Mouse (Mus musculus) small intestine, adult 2 months (tissue): ENCODE data around the gene Rpf2. TPM values are rescaled to one million over a fixed set of nuclear protein-coding genes. Genes with fewer than 3 reads are reported as not detected.

ENCODE experiments used
- H3K27ac ChIP-seq: fragments of 200-500 bp; 2 replicates; pipeline ENCODE4 v1.5.1; 2012; ENCODE audit warnings: low read depth, low read length, control low read depth, inconsistent platforms; ENCODE audit not compliant: insufficient read depth
- H3K27me3 ChIP-seq: fragments of 200-500 bp; 2 replicates; pipeline ENCODE4 v1.6.1; 2012; ENCODE audit warnings: mild to moderate bottlenecking, moderate library complexity, low read length, inconsistent platforms; ENCODE audit not compliant: control insufficient read depth, insufficient read depth
- H3K36me3 ChIP-seq: fragments of 200-500 bp; 2 replicates; pipeline ENCODE4 v1.6.1; 2012; ENCODE audit warnings: mild to moderate bottlenecking, low read length, control low read depth, inconsistent platforms; ENCODE audit not compliant: control insufficient read depth, insufficient read depth
- H3K4me1 ChIP-seq: fragments of 200-500 bp; 2 replicates; pipeline ENCODE4 v1.6.1; 2012; ENCODE audit warnings: low read length, inconsistent platforms, mixed read lengths; ENCODE audit not compliant: control insufficient read depth, insufficient read depth, insufficient read length
- H3K4me3 ChIP-seq: fragments of 200-500 bp; 2 replicates; pipeline ENCODE4 v1.5.1; 2012; ENCODE audit warnings: low read depth, mild to moderate bottlenecking, control low read depth, inconsistent platforms, low read length, moderate library complexity
- CTCF ChIP-seq: fragments of 200-500 bp; IDR thresholded peaks from 2 replicates; pipeline ENCODE4 v1.5.1; 2012; ENCODE audit warnings: low read depth, mild to moderate bottlenecking, control low read depth, inconsistent platforms, low read length, moderate library complexity, mixed read lengths; ENCODE audit not compliant: insufficient replicate concordance, insufficient read length; ENCODE audit errors: extremely low read depth
- POLR2A ChIP-seq: fragments of 200-500 bp; IDR thresholded peaks from 2 replicates; pipeline ENCODE4 v1.6.1; 2012; ENCODE audit warnings: low read depth, mild to moderate bottlenecking, control low read depth, inconsistent platforms, low read length, moderate library complexity
- WGBS: fragments of 180-500 bp; shearing (Covaris S2); methylation state at CpG from one replicate; pipeline ENCODE4 v1.1.7; 2018; 5-methylcytosine and 5-hydroxymethylcytosine counted together
- polyA plus RNA-seq: library from polyadenylated mRNA; depleted of rRNA; stranded (reverse); fragments of >200 nt; gene quantifications from 2 replicates; pipeline ENCODE4 v1.2.3, GENCODE M21; 2012

The Rpf2 gene
- polyA plus RNA-seq, 1 experiment: 1.1 TPM

DNA sequence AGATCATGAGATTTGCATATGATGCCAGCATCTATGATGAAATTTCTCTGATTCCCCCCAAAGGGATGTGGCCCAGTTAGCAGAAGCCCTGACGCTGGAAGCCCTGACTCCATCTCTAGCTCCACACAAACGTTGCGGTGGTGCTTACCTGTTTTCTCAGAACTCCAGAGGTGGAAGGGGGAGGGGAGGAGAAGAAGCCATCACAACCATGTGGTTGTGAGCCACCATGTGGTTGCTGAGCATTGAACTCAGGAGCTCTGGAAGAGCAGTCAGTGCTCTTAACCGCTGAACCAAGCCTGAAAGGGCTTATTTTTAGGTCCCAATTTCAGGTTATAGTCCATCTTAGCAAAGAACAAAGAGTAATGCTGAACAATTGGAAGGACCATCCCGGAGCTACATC, 13.5 kb upstream of the Rpf2 start:
- TF ChIP-seq POLR2A (no peak), CTCF (no peak)
- Histone ChIP-seq H3K4me3 (no peak overlapping the region), H3K4me1 (peaks cover 3% of the 10 kb centered on the region; the same call in 1 of the 2 replicates), H3K27me3 (no peaks in the 10 kb centered on the region), H3K36me3 (no peaks in the 10 kb centered on the region), H3K27ac (no peak overlapping the region)
- 71% methylated on average over 5 of the region's 5 CpGs for WGBS

DNA sequence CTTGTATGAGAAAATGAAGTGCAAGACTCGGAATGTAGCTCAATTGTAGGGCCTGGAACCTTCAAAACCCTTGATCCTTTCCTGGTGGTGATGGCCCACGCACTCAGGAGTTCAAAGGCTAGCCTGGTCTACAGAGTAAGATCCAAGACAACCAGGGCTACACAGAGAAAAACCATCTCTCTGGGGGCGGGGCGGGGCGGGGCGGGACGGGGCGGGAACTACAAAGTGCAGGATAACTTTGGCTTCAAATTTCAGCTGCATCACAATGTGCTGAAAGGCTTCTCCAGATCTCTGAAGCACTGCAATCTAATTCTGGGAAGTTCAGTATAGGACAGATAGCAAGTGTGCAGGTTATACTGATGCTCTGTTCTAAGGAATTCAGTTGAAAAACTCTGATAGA, 12.7 kb upstream of the Rpf2 start:
- H3K27ac ChIP-seq: no peak overlapping the region
- no peak overlapping the region for H3K4me3 ChIP-seq
- H3K36me3 ChIP-seq: no peaks in the 10 kb centered on the region
- H3K4me1 ChIP-seq: peaks cover 3% of the 10 kb centered on the region; the same call in 1 of the 2 replicates
- 13% methylated on average over 8 of the region's 8 CpGs for WGBS
- TF ChIP-seq POLR2A (no peak), CTCF (no peak)
- no peaks in the 10 kb centered on the region for H3K27me3 ChIP-seq

DNA sequence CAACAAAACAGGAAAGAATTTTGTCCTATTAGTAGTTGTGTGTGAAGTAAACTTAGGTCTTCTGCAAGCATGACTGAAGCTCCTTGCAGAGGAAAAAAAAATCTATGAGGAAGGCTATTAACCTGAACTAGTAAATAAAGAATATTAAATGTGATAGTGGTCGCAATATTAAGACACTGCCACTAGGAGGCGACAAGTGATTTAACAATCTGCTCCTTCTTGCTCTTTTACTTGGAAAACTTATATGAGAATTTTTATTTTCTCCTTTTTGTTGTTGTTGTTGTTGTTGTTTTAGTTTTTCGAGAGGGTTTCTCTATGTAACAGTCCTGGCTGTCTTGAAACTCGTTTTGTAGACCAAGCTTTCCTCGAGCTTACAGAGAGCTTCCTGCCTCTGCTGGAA, 12.1 kb upstream of the Rpf2 start:
- no peaks in the 10 kb centered on the region for H3K36me3 ChIP-seq
- no peak overlapping the region for H3K4me3 ChIP-seq
- no peak for TF ChIP-seq CTCF
- TF ChIP-seq POLR2A: no peak
- WGBS: under 1% methylated on average over 5 of the region's 5 CpGs
- no peaks in the 10 kb centered on the region for H3K27me3 ChIP-seq
- peaks cover 3% of the 10 kb centered on the region; the same call in 1 of the 2 replicates for H3K4me1 ChIP-seq
- peak overlapping the region; percentile 65 for H3K27ac ChIP-seq

DNA sequence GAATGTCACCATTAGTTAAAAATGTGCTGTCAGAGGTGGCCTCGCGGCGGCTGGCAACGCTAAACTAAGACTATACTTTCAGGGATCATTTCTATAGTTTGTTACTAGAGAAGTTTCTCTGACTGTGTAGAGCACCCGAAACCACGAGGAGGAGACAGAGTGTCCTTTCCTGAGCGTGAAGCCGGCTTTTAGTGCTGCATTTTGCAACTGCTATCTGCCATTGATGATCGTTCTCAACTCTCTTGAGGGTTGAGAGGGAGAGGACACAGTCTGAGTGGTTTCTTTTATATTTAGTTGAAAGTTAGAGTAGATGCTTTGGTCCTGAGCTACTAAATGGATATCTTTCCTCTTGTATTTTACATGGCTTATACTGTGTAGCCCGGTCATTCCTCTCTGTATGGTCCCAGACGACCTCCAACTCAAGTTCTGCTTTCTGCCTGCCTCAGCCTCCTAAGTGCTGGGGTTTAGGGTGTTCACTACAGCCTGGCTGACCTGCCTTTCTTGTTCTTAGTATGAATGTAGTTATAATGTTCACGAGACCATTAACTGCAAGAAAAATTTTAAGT, 11.6 kb upstream of the Rpf2 start:
- Histone ChIP-seq H3K27ac (peak overlapping the region; percentile 65), H3K27me3 (no peaks in the 10 kb centered on the region), H3K4me3 (peak overlapping the region; percentile 22; the same call in 1 of the 2 replicates), H3K4me1 (peaks cover 3% of the 10 kb centered on the region; the same call in 1 of the 2 replicates), H3K36me3 (peaks cover 3% of the 10 kb centered on the region; the same call in 1 of the 2 replicates)
- WGBS: 0% methylated on average over 12 of the region's 12 CpGs
- TF ChIP-seq POLR2A: peak; percentile 83; the same call in 1 of the 2 replicates
- TF ChIP-seq CTCF: peak; percentile 30; the same call in 1 of the 2 replicates

DNA sequence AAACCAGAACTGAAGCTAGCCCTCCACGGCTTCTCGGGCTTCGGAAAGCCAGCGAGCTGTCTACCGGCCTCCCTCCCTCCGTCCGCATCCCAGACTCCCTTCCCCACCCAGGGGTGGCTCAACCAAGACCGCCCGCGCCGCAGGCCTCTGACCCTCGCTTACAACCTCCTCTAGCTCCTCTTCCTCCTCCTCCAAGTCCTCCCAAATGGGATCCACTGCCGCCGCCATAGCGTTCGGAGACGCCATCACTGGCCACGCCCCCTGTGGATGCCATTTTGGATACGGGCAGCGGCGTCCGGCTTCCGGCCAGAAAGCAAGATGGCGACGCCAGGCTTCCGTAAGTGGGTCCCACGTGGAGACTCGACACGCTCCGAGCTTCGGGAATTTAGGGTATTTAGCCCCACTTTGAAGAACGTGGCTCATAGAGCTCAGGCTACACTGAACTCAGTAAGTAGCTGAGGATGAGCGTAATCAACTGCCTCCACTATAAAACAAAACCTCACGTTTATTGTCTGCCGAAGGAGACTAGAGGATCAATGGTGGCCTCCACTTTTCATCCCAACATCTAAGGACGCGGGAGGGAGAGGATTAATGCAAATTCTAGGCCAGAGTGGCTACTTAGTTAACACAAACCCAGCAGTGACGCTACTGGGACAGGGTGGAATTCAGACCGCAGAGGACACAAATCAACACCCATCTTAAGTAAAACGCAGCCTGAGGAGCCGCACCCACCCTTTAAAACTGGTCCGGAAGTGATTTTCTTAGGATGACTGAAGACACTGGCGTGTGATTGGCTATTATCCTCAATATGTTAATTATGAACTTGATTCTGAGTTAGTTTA, 10.8 kb upstream of the Rpf2 start, which contains the start of gene Gtf3c6:
Gtf3c6 (minus strand) TSS at position 695 of the 842 bp plus-strand sequence.
- Histone ChIP-seq H3K36me3 (peaks cover 8% of the 10 kb centered on the region; the same call in 1 of the 2 replicates), H3K27me3 (no peaks in the 10 kb centered on the region), H3K4me1 (peaks cover 3% of the 10 kb centered on the region; the same call in 1 of the 2 replicates), H3K27ac (peak within 1 kb of the TSS; percentile 94), H3K4me3 (peak within 1 kb of the TSS; percentile 94)
- TF ChIP-seq POLR2A (peak; percentile 92), CTCF (no peak)
- under 1% methylated on average over 43 of the region's 43 CpGs for WGBS

DNA sequence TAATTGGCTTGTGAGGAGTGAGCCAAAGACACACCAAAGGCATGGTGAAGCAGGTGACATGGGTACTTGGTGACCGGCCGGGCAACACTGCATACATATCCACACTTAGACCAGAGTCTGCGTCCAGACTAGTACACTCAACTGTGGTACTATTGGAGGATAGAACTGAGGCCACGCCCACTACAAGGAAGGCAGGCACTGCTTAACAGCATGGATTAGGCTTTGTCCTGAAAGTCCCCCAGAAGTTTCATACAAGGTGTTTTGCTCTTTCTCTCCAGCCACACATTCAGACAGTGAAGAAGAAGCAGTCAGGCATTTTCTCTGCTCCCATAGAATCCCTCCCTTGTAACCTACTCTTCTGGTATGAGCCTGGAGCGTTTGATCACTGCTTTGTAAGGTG, 9.9 kb upstream of the Rpf2 start:
- no peaks in the 10 kb centered on the region for H3K27me3 ChIP-seq
- WGBS: under 1% methylated on average over 5 of the region's 5 CpGs
- H3K4me3 ChIP-seq: peak overlapping the region; percentile 35
- H3K36me3 ChIP-seq: peaks cover 15% of the 10 kb centered on the region; the same call in 1 of the 2 replicates
- H3K27ac ChIP-seq: peak overlapping the region; percentile 44; the same call in 1 of the 2 replicates
- peaks cover 3% of the 10 kb centered on the region; the same call in 1 of the 2 replicates for H3K4me1 ChIP-seq
- TF ChIP-seq CTCF (no peak), POLR2A (no peak)

DNA sequence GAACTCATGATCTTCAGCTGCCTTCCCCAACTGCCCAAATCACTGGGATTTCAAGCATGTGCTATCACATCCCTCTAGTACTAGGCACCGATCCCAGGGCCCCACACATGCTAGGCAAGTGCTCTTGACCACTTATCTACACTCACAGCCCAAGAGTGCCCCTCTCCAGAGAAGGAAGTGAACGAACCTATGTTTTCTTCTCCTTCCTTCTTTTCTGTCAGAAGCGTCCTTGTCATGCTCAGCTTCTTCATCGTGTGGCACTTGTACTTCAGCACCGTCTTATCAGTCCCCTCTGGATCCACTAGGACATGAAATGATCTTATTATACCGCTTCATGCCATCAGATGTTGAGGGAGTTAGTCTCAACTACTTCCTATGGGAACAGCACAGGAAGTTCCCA, 4.1 kb upstream of the Rpf2 start:
- H3K27me3 ChIP-seq: no peaks in the 10 kb centered on the region
- no peak overlapping the region for H3K4me3 ChIP-seq
- H3K4me1 ChIP-seq: peaks cover 2% of the 10 kb centered on the region; the same call in 1 of the 2 replicates
- H3K36me3 ChIP-seq: peaks cover 35% of the 10 kb centered on the region
- WGBS: 66% methylated on average over 6 of the region's 6 CpGs
- TF ChIP-seq CTCF (no peak), POLR2A (no peak)
- H3K27ac ChIP-seq: no peak overlapping the region
